Mouse (Mus musculus) layer of hippocampus, adult 18-20 months (tissue): ENCODE data around the gene Spn. TPM values are rescaled to one million over a fixed set of nuclear protein-coding genes. Genes with fewer than 3 reads are reported as not detected.

Experiments
- DNase-seq, 2 experiments: peaks; one replicate each; pipeline ENCODE4 v3.0.0; 2022; ENCODE audit warnings: low spot score in 2 of 2
- total RNA-seq, 2 experiments: library from RNA; stranded (reverse); gene quantifications; 2 replicates each; pipeline ENCODE4 v1.2.3; 2021

The Spn gene
- total RNA-seq, 2 experiments from 2014 or later = 0.25 to 0.30 TPM

GRCm38 (mm10) chr7:127140623-127141404 lies 3.2 kb upstream of the Spn start:
- DNase-seq = no peak

GRCm38 (mm10) chr7:127139562-127139961 lies 1.9 kb upstream of the Spn start:
- DNase-seq = no peak

GRCm38 (mm10) chr7:127139100-127139499 lies 1.5 kb upstream of the Spn start:
- no peak for DNase-seq

GRCm38 (mm10) chr7:127136181-127137071 lies 1.2 kb downstream of the Spn start:
- DNase-seq = no peak

GRCm38 (mm10) chr7:127134821-127135447 lies 2.7 kb downstream of the Spn start:
- DNase-seq = no peak

- DNase-seq = peak; percentile 26 to 51
These were observed 4.5 kb downstream of the Spn start for GRCm38 (mm10) chr7:127133125-127133524.

GRCm38 (mm10) chr7:127129638-127130037 lies 8.0 kb downstream of the Spn start:
- peak; percentile 48 to 85 for DNase-seq

GRCm38 (mm10) chr7:127121911-127122270 lies 15.7 kb downstream of the Spn start, which contains the start of gene Qprt:
Qprt (minus strand) TSS chr7:127122226.
- DNase-seq = no peak

- no peak for DNase-seq
These were observed 16.3 kb downstream of the Spn start for GRCm38 (mm10) chr7:127121061-127121910.

GRCm38 (mm10) chr7:127118671-127119445 lies 18.8 kb downstream of the Spn start:
- DNase-seq = no peak

GRCm38 (mm10) chr7:127117948-127118347 lies 19.7 kb downstream of the Spn start:
- no peak for DNase-seq

- peak; percentile 28 to 47 for DNase-seq
These were observed 21.2 kb downstream of the Spn start for GRCm38 (mm10) chr7:127116331-127116935.

- DNase-seq = no peak
These were observed 22.7 kb downstream of the Spn start for GRCm38 (mm10) chr7:127114920-127115319.

- DNase-seq = no peak
These were observed 23.9 kb downstream of the Spn start for GRCm38 (mm10) chr7:127113614-127114259.

- DNase-seq = no peak
These were observed 24.6 kb downstream of the Spn start for GRCm38 (mm10) chr7:127112921-127113597.

GRCm38 (mm10) chr7:127112251-127112841 lies 25.3 kb downstream of the Spn start:
- DNase-seq = no peak

GRCm38 (mm10) chr7:127111461-127111860 lies 26.2 kb downstream of the Spn start:
- peak; percentile 26 to 41 for DNase-seq
